Mouse (Mus musculus) embryonic fibroblast, embryonic 13.5 days (primary cell): Measurements from ENCODE around the gene Hist2h2ac. TPM values are rescaled to one million over a fixed set of nuclear protein-coding genes. Genes with fewer than 3 reads are reported as not detected.
"Not testable (repeated sequence)": the region's sequence is repeated elsewhere in the genome, so short reads cannot be mapped to it uniquely, and the experiment has no call there.

Experiments used
- H3K27ac ChIP-seq: 2 replicates; pipeline ENCODE4 v1.5.1; 2012; ENCODE audit warnings: low read length, control low read depth, inconsistent platforms; ENCODE audit not compliant: insufficient read depth
- H3K4me1 ChIP-seq: 2 replicates; pipeline ENCODE4 v1.6.1; 2011; ENCODE audit warnings: low read length; ENCODE audit not compliant: control insufficient read depth, insufficient read depth
- H3K4me3 ChIP-seq: 2 replicates; pipeline ENCODE4 v1.5.1; 2011; ENCODE audit warnings: mild to moderate bottlenecking, control low read depth, low read length; ENCODE audit not compliant: insufficient read depth
- CTCF ChIP-seq: IDR thresholded peaks from 2 replicates; pipeline ENCODE4 v1.5.1; 2011; ENCODE audit warnings: mild to moderate bottlenecking, control low read depth, low read length, moderate library complexity, borderline replicate concordance; ENCODE audit not compliant: insufficient read depth
- POLR2A ChIP-seq: IDR thresholded peaks from 2 replicates; pipeline ENCODE4 v1.6.1; 2011; ENCODE audit warnings: low read depth, mild to moderate bottlenecking, control low read depth, low read length, moderate library complexity
- polyA plus RNA-seq: library from polyadenylated mRNA; stranded (reverse); fragments of >200 nt; gene quantifications from 2 replicates; pipeline ENCODE4 v1.2.4, GENCODE M21; 2011; ENCODE audit warnings: low read depth; ENCODE audit not compliant: missing spikeins, insufficient read length

The Hist2h2ac gene
- polyA plus RNA-seq, 1 experiment = 5.3 TPM

DNA sequence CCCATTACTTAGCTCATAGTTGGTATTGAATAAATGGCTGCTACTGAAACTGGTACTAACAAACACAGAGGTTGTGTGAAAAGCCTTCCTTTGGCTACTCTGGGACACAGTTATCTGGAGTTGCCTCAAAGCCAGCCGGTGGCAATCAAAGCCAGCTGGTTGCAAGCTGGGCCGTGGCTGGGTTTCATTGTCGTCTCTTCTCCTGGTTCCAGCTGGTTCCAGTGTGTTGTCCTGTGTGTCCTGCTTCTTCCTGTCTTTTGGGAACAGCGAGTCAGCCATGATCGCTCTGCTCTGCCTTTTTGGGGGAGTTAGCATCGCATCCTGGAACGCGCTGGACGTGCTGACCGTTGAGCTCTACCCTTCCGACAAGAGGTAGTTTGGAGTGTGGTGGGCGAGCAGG is 27.7 kb downstream of the Hist2h2ac start:
- TF ChIP-seq POLR2A (no peak), CTCF (no peak)
- Histone ChIP-seq H3K4me3 (no peak overlapping the region), H3K27ac (no peak overlapping the region), H3K4me1 (no peaks in the 10 kb centered on the region)

DNA sequence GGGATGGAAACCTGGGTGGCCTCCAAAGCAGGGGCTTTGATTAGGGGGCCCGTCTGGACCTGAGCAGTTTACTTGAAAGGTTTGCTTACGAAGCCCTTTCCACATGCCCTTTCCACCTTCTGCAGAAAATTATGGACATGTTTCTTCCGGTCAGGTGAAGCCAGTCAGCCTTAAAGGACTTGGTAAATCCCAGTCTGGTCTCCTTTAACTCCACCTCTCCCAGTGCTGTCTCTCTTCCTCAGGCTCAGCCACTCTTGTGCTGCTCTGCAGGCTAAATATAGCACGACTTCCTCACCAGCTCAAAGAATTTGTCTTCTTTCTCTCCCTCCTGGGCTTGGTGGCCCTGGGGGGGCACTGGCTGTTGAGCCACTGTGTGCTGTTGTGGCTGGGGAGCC is 38.3 kb downstream of the Hist2h2ac start:
- TF ChIP-seq CTCF = no peak
- TF ChIP-seq POLR2A = no peak
- Histone ChIP-seq H3K27ac (no peak overlapping the region), H3K4me1 (peaks cover 4% of the 10 kb centered on the region; the same call in 1 of the 2 replicates), H3K4me3 (no peak overlapping the region)

DNA sequence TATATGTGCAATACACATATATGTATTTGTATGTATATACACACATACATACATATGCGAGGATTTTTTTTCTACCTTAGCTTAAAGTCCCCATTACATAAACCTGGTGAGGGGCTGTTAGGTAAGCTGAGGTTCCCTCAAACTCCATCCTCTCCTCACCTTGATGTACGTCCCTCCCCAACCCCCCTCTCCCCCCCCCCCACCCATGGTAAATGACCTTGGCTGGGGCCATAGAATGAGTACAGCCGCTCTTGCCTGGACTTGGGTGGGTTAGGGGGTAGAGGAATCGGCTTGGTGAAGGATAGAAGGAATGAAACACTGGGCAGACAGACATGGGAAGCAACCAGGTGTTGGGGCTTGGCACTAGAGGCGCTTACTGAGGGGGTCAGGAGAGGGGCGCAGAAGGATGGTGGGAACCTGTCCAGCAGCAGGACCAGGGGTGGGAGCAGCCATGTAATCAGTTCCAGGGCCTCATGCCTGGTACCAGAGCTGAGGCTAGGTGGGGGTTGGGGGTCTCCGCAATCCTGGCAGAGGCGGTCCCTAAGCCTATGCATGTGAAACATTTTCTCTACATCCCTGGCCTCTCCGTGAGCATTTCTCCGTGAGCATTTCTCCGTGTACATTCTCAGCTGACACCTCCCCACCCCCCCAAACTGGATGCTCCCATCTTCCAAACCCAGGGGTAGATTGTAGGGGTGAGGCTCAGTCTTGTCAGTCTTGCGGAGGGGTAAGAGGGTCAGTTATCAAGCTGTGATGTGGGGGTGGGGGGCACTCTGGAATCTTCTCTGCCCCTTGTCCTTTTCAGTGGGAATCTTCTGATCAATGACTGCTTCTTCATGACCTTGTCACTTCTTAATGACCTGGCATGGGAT is 38.9 kb downstream of the Hist2h2ac start:
- Histone ChIP-seq H3K4me3 (no peak overlapping the region), H3K4me1 (peaks cover 4% of the 10 kb centered on the region; the same call in 1 of the 2 replicates), H3K27ac (no peak overlapping the region)
- TF ChIP-seq POLR2A = no peak

DNA sequence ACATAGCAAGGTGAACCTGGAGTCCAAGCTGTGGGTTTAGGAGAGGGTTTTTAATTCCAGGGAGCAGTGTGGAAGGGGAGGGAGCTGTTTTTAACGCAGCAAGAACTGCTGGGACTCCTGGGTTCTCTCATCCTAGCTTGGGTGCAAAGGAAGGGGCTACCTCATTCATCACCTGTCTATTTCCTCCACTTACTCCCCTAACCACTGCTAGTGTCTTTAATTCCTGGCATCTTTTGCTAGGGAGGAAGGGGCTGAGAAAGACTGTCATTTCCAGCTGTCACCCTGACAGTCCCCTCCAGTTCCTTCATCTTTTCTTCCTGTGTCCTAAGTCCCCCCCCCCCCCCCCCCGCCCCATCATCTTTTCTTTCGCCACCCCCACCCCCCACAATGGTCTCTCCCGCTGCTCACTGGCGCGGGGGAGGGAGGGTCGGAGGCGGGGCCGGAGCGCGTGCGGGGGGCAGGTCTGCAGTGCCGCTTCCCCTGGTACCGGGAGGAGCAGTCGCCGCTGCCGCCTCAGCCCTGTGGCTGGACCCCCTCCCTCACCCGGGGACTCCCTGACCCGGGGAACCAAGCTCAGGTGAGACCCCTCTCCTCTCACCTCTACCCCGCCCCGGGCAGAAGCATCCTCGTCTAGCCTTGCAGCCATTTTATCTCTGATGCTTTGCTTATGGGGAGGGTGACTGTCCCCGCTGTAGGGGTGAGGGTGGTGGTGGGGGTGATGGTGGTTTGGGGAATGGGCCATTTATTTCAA is 39.8 kb downstream of the Hist2h2ac start, which contains the start of gene Sv2a:
Gene Sv2a, plus strand, starts transcription at position 425 of the 751 bp plus-strand sequence.
- TF ChIP-seq CTCF (no peak), POLR2A (no peak)
- peak within 1 kb of the TSS; percentile 68 for H3K4me3 ChIP-seq
- H3K27ac ChIP-seq = no peak within 1 kb of the TSS
- peaks cover 4% of the 10 kb centered on the region; the same call in 1 of the 2 replicates for H3K4me1 ChIP-seq

DNA sequence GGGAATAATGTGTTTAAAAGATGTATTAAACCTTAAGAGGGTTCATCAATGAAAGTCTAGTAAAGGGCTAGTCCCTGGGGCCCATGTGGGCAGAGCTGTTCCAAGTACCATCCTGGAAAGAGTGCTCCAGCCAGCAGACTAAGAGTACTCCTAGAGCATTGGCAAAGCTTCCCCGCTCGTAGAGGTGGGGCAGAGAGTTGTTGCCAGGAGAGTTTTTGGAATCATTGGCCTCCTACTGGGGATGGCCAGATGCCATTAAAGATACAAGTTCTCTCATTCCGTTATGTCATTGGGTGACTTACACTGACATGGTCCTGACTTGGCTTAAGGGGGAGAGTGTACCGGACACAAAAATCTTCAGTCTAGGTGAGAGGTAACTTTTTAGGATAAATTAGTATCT is 41.1 kb downstream of the Hist2h2ac start:
- TF ChIP-seq POLR2A (no peak), CTCF (no peak)
- Histone ChIP-seq H3K4me1 (peaks cover 4% of the 10 kb centered on the region; the same call in 1 of the 2 replicates), H3K27ac (no peak overlapping the region), H3K4me3 (no peak overlapping the region)

DNA sequence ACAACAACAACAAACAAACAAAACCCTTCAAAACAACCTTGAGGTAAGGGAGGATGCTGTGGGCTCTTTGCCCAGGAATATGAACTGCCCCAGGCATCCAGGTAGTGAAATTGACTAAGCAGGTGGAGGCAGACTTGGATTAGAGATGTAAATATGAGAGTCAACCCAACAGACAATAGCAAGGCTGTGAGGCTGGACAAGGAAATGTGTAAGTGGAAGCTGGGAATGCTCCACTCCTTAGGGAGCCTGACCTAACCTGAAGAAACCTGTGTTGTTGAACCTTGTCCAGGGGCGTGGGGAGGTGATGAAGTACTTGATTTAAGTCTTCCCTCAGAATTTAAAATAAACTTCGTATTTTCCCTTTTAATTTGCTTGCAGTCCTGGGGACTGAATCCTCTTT is 41.8 kb downstream of the Hist2h2ac start:
- no peak overlapping the region for H3K27ac ChIP-seq
- H3K4me1 ChIP-seq = peaks cover 4% of the 10 kb centered on the region; the same call in 1 of the 2 replicates
- TF ChIP-seq CTCF (no peak), POLR2A (0 out of 2 replicates have a peak, but pooled peaks have one; percentile 11)
- no peak overlapping the region for H3K4me3 ChIP-seq

DNA sequence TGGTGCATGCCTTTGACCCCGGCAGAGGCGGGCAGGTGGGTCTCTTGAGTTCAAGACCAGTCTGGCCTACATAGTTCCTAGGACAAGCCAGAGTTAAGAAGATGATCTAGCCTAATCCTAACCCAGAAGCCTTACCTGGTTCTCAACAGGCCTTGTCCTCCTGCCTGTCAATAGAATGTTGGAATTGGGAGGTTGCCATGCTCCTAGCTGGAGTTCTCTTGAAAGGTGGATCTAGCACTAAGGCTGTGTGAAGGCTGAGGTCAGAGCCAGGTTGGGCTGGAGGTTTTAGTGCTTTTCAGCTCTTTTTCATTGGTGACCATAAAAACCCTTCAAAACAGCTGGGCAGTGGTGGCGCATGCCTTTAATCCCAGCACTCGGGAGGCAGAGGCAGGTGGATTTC is 42.3 kb downstream of the Hist2h2ac start:
- H3K4me1 ChIP-seq = peaks cover 4% of the 10 kb centered on the region; the same call in 1 of the 2 replicates
- no peak for TF ChIP-seq POLR2A
- no peak for TF ChIP-seq CTCF
- no peak overlapping the region for H3K27ac ChIP-seq
- no peak overlapping the region for H3K4me3 ChIP-seq

DNA sequence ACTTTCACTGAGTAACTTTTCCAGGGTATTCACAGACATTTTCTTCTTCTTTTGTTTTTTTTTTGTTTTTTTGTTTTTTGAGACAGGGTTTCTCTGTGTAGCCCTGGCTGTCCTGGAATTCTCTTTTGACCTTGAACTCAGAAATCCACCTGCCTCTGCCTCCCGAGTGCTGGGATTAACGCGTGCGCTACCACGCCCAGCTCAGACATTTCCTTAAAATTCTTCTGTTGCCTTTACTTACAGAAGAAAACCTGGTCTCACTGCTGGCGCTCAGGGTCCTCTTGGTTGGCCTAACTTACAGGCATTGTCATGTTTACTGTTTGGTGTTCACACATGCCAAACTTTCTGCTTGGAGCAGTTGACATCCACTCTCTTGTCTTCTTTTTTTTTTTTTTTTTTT is 45.4 kb downstream of the Hist2h2ac start:
- Histone ChIP-seq H3K4me3 (no peak overlapping the region), H3K4me1 (peaks cover 8% of the 10 kb centered on the region; the same call in 1 of the 2 replicates), H3K27ac (no peak overlapping the region)
- TF ChIP-seq POLR2A = no peak
- TF ChIP-seq CTCF = no peak

DNA sequence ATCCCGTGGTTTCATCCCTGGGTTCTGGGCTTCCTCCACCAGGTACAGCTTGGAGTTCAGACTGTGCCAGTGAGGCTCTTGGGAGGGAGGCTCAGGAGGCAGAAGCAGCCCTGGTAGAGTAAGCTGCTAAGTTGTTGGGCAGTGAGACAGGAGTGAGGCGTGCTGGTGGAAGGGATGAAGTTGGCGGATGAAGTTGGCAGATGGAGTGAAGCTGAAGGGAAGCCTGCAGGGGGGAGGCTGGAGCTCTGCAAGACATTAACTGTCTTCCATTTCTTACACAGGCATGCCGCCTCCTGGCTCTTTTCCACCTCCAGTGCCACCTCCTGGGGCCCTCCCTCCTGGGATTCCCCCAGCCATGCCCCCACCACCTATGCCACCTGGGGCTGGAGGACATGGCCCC is 46.6 kb downstream of the Hist2h2ac start:
- H3K4me3 ChIP-seq, H3K27ac ChIP-seq: not testable (repeated sequence)

DNA sequence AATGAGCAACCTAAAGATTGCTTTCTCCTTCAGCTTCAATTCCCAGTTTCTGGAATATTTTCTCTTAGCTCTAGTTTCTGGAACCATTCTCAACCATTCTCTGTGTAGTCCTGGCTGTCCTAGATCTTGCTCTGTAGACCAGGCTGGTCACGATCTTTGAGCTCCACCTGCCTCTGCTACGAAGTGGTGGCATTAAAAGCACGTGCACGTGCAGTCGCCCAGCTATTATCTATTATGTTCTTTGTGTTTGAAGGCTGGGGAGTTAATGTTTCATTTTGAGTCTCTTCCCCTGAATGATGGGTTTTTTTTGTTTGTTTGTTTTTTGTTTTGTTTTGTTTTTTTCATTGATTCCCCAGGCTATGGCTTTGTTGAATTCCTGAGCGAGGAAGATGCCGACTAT is 47.5 kb downstream of the Hist2h2ac start:
- Histone ChIP-seq H3K4me3 (peak overlapping the region; percentile 81), H3K4me1 (peaks cover 4% of the 10 kb centered on the region; the same call in 1 of the 2 replicates), H3K27ac (peak overlapping the region; percentile 73; the same call in 1 of the 2 replicates)
- TF ChIP-seq CTCF = no peak
- TF ChIP-seq POLR2A = no peak

More for the DNA sequence above, 46.6 kb downstream of the Hist2h2ac start:
- not testable (repeated sequence) for H3K4me1 ChIP-seq
